Mouse (Mus musculus) cerebellum, adult 2 months (tissue): ENCODE data around the gene Nav3. TPM values are rescaled to one million over a fixed set of nuclear protein-coding genes. Genes with fewer than 3 reads are reported as not detected.
A peak's percentile ranks its signal among the peaks of the same experiment; 100 is the strongest.

ENCODE experiments used
- DNase-seq, 2 experiments: peaks; one replicate each; pipeline ENCODE4 v3.0.0; 2021
- H3K27ac ChIP-seq: fragments of 200-500 bp; 2 replicates; pipeline ENCODE4 v1.5.1; 2012; ENCODE audit warnings: low read length, control low read depth, inconsistent platforms; ENCODE audit not compliant: insufficient read depth
- H3K27me3 ChIP-seq: fragments of 200-500 bp; 2 replicates; pipeline ENCODE4 v1.6.1; 2012; ENCODE audit warnings: inconsistent platforms, mild to moderate bottlenecking, low read length, moderate library complexity; ENCODE audit not compliant: control insufficient read depth, insufficient read depth
- H3K4me1 ChIP-seq: fragments of 200-500 bp; 2 replicates; pipeline ENCODE4 v1.6.1; 2011; ENCODE audit warnings: low read length; ENCODE audit not compliant: control insufficient read depth, insufficient read depth
- H3K4me3 ChIP-seq: fragments of 200-500 bp; replicated peaks from 2 replicates; pipeline ENCODE3; 2011; ENCODE audit warnings: mild to moderate bottlenecking, low read depth, low read length, control low read depth; ENCODE audit not compliant: insufficient read depth
- CTCF ChIP-seq: fragments of 200-500 bp; IDR thresholded peaks from 2 replicates; pipeline ENCODE4 v1.5.1; 2011; ENCODE audit warnings: low read depth, mild to moderate bottlenecking, control low read depth, low read length, moderate library complexity, borderline replicate concordance; ENCODE audit not compliant: insufficient read depth
- POLR2A ChIP-seq: fragments of 200-500 bp; IDR thresholded peaks from 2 replicates; pipeline ENCODE4 v1.6.1; 2011; ENCODE audit warnings: low read length, control low read depth, borderline replicate concordance; ENCODE audit not compliant: insufficient read depth
- WGBS: fragments of 180-500 bp; shearing (Covaris S2); methylation state at CpG from one replicate; pipeline ENCODE4 v1.1.7; 2018; 5-methylcytosine and 5-hydroxymethylcytosine counted together
- polyA plus RNA-seq: library from polyadenylated mRNA; depleted of rRNA; stranded (reverse); fragments of >200 nt; gene quantifications from 2 replicates; pipeline ENCODE4 v1.2.3, GENCODE M21; 2012

The Nav3 gene
- polyA plus RNA-seq, 1 experiment, result 10.6 TPM

DNA sequence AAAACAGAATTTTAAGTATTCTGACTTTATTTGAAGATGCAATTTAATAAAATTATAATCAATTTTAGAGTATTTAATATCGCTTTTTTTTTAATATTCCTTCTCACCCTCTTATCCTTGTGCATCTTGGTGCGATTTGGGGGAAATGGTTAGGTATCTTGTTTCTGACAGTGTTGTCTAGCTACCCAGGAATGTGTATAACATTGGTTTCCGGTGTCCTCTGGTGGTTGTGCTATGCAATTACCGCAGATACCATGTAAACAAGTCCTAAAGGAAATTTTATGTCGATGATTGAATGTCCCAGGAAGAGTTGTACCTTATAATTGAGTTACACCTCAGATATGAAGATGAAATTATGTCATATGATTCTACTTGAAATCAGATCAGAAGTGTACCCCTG, 743.0 kb downstream of the Nav3 start:
- DNase-seq, result peak; percentile 56 to 76
- 25% methylated on average over 5 of the region's 5 CpGs for WGBS
- Histone ChIP-seq H3K4me1 (peaks cover 3% of the 10 kb centered on the region; the same call in 1 of the 2 replicates), H3K27ac (no peak overlapping the region), H3K4me3 (no peak overlapping the region), H3K27me3 (no peaks in the 10 kb centered on the region)
- TF ChIP-seq CTCF (peak; percentile 59; the same call in 1 of the 2 replicates), POLR2A (no peak)

DNA sequence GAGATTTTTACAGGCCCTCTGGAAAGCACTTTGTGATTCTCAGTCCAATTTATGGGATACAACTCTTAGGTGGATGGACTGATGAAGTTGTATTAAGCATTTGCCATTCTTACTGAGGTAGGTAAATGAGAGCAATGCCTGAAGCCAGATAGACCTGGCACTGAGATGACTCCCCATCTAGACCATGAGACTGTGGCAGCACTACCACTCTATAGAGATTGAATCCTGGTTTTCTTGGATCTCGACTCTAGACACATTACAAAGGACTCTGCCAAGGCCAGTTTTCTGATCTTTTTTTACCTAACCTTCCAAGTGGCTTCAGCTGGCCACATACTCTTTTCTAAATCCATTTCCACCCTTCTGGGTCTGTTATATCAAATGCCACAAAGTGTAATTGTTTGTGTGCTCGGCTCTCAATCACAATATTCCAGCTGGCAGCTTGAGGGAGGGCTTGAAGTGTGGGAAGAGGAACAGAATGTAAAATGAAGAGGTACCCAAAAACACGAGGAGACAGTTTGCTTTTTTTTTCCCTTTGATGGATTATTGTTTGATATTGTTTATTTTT, 756.2 kb downstream of the Nav3 start:
- Histone ChIP-seq H3K4me1 (no peaks in the 10 kb centered on the region), H3K27me3 (no peaks in the 10 kb centered on the region), H3K4me3 (no peak overlapping the region), H3K27ac (no peak overlapping the region)
- no peak for DNase-seq
- TF ChIP-seq CTCF (no peak), POLR2A (no peak)
- WGBS, result 23% methylated on average over 3 of the region's 3 CpGs

DNA sequence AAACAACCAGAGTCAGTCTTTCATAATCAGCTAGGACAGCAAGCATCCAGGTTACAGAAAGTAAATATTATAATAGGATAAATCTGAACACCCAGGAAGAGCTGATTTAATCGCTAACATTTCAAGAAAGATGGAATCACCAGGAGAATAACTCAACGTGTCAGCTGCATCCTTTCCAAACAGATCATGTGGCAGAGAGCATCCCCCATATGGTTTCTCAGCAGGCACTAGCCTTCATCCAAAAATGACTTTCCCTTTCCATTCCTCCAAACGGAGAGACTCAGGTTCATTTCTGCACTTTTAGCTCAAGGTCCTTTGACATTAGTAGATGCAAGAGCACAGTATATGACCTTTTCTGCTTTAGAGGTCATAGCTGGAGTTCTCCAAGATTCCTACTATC, 765.4 kb downstream of the Nav3 start:
- WGBS, result 7% methylated on average over 3 of the region's 3 CpGs
- Histone ChIP-seq H3K4me1 (peaks cover 19% of the 10 kb centered on the region; the same call in 1 of the 2 replicates), H3K4me3 (no peak overlapping the region), H3K27ac (peak overlapping the region; percentile 77; the same call in 1 of the 2 replicates), H3K27me3 (no peaks in the 10 kb centered on the region)
- TF ChIP-seq POLR2A, result no peak
- no peak for TF ChIP-seq CTCF
- peak; percentile 86 to 95 for DNase-seq

DNA sequence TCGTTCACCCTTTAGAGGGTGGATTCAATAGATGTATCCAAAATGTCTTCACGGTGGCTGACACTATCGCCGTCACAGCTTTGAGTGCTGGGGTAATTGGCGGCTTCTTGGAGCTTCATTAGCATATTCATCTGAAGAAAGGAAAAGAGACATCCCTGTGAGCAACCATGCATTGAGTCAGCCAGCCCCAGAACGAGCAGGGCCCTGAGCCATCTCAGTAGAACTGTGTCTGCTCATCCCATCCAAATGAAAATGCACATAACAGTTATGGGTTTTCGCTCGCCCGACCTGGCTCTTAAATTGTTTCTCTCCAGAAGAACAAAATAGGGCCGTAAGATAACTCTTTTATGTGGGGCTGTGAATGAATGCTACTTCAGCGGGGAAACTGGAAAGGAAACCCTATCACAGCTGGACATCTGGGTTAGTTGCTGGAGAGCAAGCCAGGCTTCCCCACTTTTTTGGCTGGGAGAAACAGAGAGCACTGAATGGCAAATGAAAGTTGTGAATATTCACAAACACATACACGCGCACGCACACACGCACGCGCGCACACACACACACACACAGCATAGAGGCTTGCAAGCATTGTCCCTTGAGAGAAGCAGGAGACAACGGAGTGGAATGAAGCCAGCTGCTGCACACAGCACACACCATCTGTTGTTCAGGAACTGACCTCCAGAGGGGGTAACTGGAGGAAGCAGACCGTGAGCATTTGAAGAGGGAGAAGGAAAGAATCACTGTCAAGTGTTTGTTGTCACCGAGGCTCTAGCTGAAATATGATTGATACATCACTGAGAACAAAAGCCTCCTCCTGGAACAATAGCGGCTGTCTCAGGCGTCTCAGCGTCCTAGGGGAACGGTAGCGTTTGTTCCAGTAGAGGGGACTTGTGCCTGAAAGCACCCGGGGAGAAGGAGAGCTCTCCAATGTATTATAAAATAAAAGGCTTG, 771.6 kb downstream of the Nav3 start:
- peak; percentile 45; the same call in 1 of the 2 replicates for TF ChIP-seq CTCF
- peak; percentile 9; the same call in 1 of the 2 replicates for TF ChIP-seq POLR2A
- H3K4me3 ChIP-seq, result peak overlapping the region; percentile 41
- 6% methylated on average over 27 of the region's 27 CpGs for WGBS

DNA sequence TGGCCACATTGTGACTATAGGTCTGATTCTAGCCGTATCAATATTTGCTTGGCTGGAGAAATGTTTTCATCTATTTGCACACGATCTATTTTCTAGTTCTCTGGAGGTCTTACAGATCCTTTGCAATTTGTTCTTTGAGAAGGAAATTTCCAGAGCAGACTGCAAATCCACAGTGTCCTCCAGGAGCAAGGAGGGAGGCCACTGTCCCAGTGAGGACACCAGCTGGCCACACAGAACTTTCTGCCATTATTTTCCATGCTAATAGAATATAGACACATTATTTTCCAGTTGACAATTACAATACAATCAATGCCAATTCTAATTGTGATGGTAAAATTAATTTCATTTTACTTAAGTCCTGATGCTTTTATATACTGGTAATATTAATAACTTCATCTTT, 783.1 kb downstream of the Nav3 start:
- H3K4me3 ChIP-seq, result no peak overlapping the region
- peak; percentile 69 to 91 for DNase-seq
- TF ChIP-seq POLR2A (no peak), CTCF (peak; percentile 29; the same call in 1 of the 2 replicates)
- H3K27ac ChIP-seq, result no peak overlapping the region
- H3K27me3 ChIP-seq, result no peaks in the 10 kb centered on the region
- no peaks in the 10 kb centered on the region; the same call in 1 of the 2 replicates for H3K4me1 ChIP-seq
- 8% methylated on average over 2 of the region's 2 CpGs for WGBS

More for the DNA sequence above, 771.6 kb downstream of the Nav3 start:
- Histone ChIP-seq H3K27ac (peak overlapping the region; percentile 65), H3K4me1 (peaks cover 20% of the 10 kb centered on the region), H3K27me3 (no peaks in the 10 kb centered on the region)
- DNase-seq, result peak; percentile 89 to 92

DNA sequence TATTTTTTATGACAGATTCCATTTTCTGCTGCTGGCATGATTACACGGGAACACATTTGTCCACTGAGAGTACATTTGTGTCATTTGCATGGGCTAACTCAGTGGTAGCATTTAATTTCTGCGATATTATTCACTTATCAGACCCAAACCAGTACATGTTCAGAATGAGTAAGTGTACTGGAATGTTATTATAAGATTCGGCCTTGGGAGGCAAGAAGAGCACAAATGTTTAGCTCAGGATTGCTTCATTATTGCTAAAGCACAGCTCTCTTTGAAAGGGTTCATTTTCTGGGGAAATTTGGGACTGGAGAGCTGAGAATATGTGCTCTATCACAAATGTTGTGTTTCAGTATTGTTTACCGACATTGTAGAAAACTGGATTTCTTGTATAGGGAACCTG, 788.6 kb downstream of the Nav3 start:
- no peaks in the 10 kb centered on the region for H3K27me3 ChIP-seq
- no peaks in the 10 kb centered on the region; the same call in 1 of the 2 replicates for H3K4me1 ChIP-seq
- WGBS, result 87% methylated on average over 4 of the region's 4 CpGs
- no peak overlapping the region for H3K4me3 ChIP-seq
- H3K27ac ChIP-seq, result no peak overlapping the region
- TF ChIP-seq CTCF, result no peak
- TF ChIP-seq POLR2A, result no peak
- no peak for DNase-seq

DNA sequence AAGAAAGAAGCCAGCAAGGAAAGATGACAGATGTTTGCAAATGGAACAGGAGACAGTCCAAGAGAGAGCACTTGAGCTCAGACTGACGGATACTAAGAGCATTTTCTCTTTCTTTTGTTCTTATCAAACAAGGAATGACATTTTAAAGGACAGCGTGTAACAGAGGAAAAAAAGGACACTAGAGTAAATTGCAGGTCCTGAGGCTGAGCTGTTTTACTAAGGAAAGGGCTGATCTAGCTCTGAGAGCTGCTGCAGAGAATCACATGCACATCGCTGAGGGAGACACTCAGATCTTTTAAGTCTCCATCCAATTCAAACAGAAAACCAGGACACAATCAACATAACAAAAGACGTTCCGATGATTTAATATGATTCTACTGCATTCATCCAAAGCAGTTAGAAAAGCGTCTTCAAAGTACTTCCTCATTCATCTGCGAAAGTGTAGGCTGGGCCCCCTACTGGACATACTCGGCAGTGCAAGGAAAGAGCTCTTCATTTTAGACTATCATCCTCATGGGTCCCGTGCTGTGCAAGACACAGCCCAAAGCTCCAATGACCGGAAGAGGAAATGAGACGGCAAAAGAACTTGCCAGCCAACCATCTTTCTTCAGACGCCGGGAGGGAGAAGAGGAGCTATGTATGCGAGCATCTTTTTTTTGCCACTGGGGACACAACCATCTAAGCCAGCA, 791.2 kb downstream of the Nav3 start:
- H3K4me3 ChIP-seq, result no peak overlapping the region
- DNase-seq, result peak; percentile 75 to 84
- TF ChIP-seq POLR2A (no peak), CTCF (peak; percentile 73)
- WGBS, result 33% methylated on average over 14 of the region's 14 CpGs
- H3K27me3 ChIP-seq, result no peaks in the 10 kb centered on the region
- no peaks in the 10 kb centered on the region for H3K4me1 ChIP-seq
- H3K27ac ChIP-seq, result no peak overlapping the region

DNA sequence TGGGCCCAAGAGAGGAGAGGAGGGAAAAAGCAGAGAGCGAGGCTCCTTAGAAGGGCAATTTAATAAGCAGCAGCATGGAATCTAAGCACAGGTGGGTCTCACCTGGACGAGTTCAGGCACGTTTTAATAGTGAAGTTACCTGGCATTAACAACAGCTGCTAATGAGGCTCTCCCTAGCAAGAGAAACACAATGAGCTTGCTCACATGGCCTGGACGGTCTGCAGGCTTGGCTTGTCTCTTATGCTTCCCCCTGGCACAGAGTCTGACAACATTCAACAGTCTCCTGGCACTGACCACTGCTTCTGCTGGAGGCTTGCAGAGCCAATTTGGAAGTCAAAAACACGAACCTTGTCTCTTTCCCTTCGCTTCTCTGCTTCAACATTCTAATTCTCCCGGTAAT, 804.5 kb downstream of the Nav3 start:
- DNase-seq, result peak; percentile 59 to 83
- Histone ChIP-seq H3K4me1 (peaks cover 4% of the 10 kb centered on the region; the same call in 1 of the 2 replicates), H3K27ac (no peak overlapping the region), H3K27me3 (no peaks in the 10 kb centered on the region), H3K4me3 (no peak overlapping the region)
- TF ChIP-seq POLR2A, result no peak
- TF ChIP-seq CTCF, result no peak
- 13% methylated on average over 7 of the region's 7 CpGs for WGBS
